Mouse (Mus musculus): ENCODE data around the gene Galnt2.

- TF ChIP-seq POLR2A (IDR thresholded peaks at IDR 0.05; ENCODE audit: insufficient read depth, low read length) (no peak), EP300 (IDR thresholded peaks at IDR 0.05; ENCODE audit: insufficient read depth, low read depth, low read length) (no peak)
Observed at GRCm38 (mm10) chr8:124317191-124317682, 86.0 kb downstream of the Galnt2 start.

Measured in ES-Bruce4 (cell line).